Mouse (Mus musculus) liver, postnatal 0 days (tissue): ENCODE data around the gene Tsc2.

Source experiments
- CTCF ChIP-seq: sonication (generic); IDR thresholded peaks from 2 replicates; pipeline ENCODE4 v1.5.1; 2016; ENCODE audit warnings: antibody characterized with exemption, low read depth
- EP300 ChIP-seq: IDR thresholded peaks from 2 replicates; pipeline ENCODE4 v1.6.1; 2016; ENCODE audit warnings: antibody characterized with exemption, low read depth, mild to moderate bottlenecking

DNA sequence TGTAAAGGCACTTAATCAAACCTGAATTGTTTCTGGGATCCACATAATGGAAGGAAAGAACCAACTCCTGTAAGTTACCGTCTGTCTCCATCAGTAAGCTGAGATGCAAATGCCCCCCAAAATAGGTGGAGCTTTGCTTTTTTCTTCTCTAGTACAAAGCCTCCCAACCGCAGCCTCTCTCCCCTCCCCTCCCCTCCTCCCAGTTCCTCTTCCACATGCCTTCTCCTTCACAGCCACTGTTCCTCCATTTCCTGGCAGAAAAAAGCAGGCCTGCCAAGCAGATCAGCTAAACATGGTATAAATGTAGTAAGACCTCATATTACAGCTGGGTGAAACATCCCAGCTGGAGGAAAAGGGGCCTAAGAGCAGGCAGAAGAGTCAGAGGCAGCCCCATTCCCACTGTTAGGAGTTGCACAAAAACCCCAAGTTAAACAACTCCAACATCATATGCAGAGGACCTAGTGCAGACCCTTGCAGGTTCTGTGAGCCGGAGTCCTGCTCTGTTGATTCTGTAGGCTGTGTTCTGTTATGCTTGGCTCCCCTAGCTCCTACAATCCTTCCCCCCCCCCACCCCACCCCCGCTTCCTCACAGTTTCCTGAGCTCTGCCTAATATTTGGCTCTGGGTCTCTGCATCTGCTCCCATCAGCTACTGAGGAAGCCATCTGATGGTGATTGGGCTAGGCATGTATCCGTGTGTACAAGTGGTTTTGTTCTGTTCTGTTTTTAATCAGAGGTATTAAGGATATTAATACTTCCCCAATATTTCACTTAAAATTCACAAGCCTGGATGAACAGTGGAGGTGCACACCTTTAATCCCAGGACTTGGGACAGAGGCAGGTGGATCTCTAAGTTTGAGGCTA, 48.6 kb downstream of the Tsc2 start:
- TF ChIP-seq EP300 (no peak), CTCF (no peak)
